Mouse (Mus musculus): ENCODE results near the gene Prkce. TPM values are rescaled to one million over a fixed set of nuclear protein-coding genes. Genes with fewer than 3 reads are reported as not detected.

Gene Prkce
- polyA plus RNA-seq, 1 experiment = not detected

GRCm38 (mm10) chr17:86514974-86515620 lies 347.5 kb downstream of the Prkce start:
- WGBS = 76% methylated on average over 13 of the region's 13 CpGs
- no peak overlapping the region for H3K4me3 ChIP-seq (ENCODE audit: insufficient read depth, low read depth, low read length)
- TF ChIP-seq POLR2A (IDR thresholded peaks at IDR 0.05; ENCODE audit: insufficient read depth, low read depth, low read length) = no peak
- TF ChIP-seq CTCF (IDR thresholded peaks at IDR 0.05; ENCODE audit: insufficient read depth, low read depth, low read length) = no peak
- H3K4me1 ChIP-seq (ENCODE audit: control insufficient read depth, insufficient read depth, low read length) = 0 out of 2 replicates have a peak, but pooled peaks cover 4% of the 10 kb centered on the region
- H3K27ac ChIP-seq (ENCODE audit: insufficient read depth, low read depth, low read length) = no peak overlapping the region

GRCm38 (mm10) chr17:86516630-86517029 lies 349.0 kb downstream of the Prkce start:
- H3K4me3 ChIP-seq (ENCODE audit: insufficient read depth, low read depth, low read length) = no peak overlapping the region
- no peak for TF ChIP-seq POLR2A (IDR thresholded peaks at IDR 0.05; ENCODE audit: insufficient read depth, low read depth, low read length)
- TF ChIP-seq CTCF (IDR thresholded peaks at IDR 0.05; ENCODE audit: insufficient read depth, low read depth, low read length) = no peak
- 75% methylated on average over 5 of the region's 5 CpGs for WGBS
- peaks cover 6% of the 10 kb centered on the region; the same call in 1 of the 2 replicates for H3K4me1 ChIP-seq (ENCODE audit: control insufficient read depth, insufficient read depth, low read length)
- no peak overlapping the region for H3K27ac ChIP-seq (ENCODE audit: insufficient read depth, low read depth, low read length)

DNA sequence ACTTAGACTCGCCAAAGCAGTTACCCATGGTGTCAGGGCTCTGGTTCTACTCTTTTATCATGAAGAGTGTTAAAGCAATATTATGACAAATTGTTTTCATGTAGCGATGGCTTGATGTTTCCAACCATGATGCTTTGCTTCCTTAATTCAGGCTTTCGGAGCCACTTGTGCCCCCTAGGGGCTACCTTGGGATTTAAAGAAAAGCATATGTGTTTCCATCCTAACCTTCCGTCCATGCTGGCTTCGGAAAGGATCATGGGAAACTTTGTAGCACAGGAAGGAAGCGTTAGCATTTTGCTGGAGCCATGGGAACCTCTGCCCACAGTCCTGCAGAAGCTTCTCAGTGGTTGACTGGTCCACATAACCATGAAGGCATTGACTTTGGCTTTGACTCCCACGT lies 351.0 kb downstream of the Prkce start:
- TF ChIP-seq CTCF (IDR thresholded peaks at IDR 0.05; ENCODE audit: insufficient read depth, low read depth, low read length) (no peak), POLR2A (IDR thresholded peaks at IDR 0.05; ENCODE audit: insufficient read depth, low read depth, low read length) (no peak)
- Histone ChIP-seq H3K27ac (ENCODE audit: insufficient read depth, low read depth, low read length) (no peak overlapping the region), H3K4me3 (ENCODE audit: insufficient read depth, low read depth, low read length) (no peak overlapping the region), H3K4me1 (ENCODE audit: control insufficient read depth, insufficient read depth, low read length) (peaks cover 5% of the 10 kb centered on the region; the same call in 1 of the 2 replicates)
- 94% methylated on average over 7 of the region's 7 CpGs for WGBS

DNA sequence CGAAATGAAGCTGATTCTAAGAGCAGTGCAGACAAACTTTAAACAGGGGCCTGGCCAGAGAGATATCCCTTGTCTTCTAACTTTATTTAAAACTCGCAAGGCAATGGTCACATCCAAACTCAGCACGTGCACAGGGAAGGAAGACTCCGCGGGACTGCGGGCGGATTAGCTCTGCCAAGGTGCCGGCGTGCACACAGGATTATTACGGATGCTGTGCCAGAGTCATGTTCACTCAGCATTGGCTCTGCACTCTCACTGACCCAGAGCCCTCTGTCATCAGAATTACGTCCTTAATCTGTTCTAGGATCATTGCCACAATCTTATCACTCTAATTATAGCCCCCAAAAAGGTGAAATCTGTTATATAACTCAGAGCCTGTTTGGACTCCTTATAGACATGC lies 353.7 kb downstream of the Prkce start:
- Histone ChIP-seq H3K4me1 (ENCODE audit: control insufficient read depth, insufficient read depth, low read length) (peaks cover 5% of the 10 kb centered on the region; the same call in 1 of the 2 replicates), H3K4me3 (ENCODE audit: insufficient read depth, low read depth, low read length) (no peak overlapping the region), H3K27ac (ENCODE audit: insufficient read depth, low read depth, low read length) (no peak overlapping the region)
- TF ChIP-seq POLR2A (IDR thresholded peaks at IDR 0.05; ENCODE audit: insufficient read depth, low read depth, low read length) = no peak
- no peak for TF ChIP-seq CTCF (IDR thresholded peaks at IDR 0.05; ENCODE audit: insufficient read depth, low read depth, low read length)
- WGBS = 81% methylated on average over 11 of the region's 11 CpGs

GRCm38 (mm10) chr17:86522649-86523048 lies 355.1 kb downstream of the Prkce start:
- Histone ChIP-seq H3K4me1 (ENCODE audit: control insufficient read depth, insufficient read depth, low read length) (peaks cover 10% of the 10 kb centered on the region; the same call in 1 of the 2 replicates), H3K4me3 (ENCODE audit: insufficient read depth, low read depth, low read length) (no peak overlapping the region), H3K27ac (ENCODE audit: insufficient read depth, low read depth, low read length) (no peak overlapping the region)
- WGBS = 86% methylated on average over 5 of the region's 5 CpGs
- TF ChIP-seq CTCF (IDR thresholded peaks at IDR 0.05; ENCODE audit: insufficient read depth, low read depth, low read length) = no peak
- TF ChIP-seq POLR2A (IDR thresholded peaks at IDR 0.05; ENCODE audit: insufficient read depth, low read depth, low read length) = no peak

DNA sequence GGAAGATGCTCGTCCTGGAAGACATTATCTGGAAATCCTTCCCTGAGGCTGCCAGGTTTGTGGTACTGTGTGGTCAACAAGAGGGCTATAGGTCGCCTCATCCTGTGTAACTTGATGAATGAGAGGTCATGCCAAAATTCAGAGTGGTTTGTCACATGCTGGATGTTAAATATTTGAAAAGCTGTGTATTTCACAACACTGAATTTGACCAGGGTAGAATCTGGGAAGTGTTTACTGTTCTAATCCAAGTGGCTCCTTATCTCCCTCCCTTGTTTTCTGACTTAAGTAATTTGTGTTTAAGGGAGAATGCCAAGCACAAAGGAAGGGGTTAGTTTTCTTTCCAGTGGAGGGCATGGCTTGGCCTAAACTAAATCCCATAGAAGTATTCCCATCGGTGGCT lies 355.8 kb downstream of the Prkce start:
- Histone ChIP-seq H3K27ac (ENCODE audit: insufficient read depth, low read depth, low read length) (no peak overlapping the region), H3K4me3 (ENCODE audit: insufficient read depth, low read depth, low read length) (no peak overlapping the region), H3K4me1 (ENCODE audit: control insufficient read depth, insufficient read depth, low read length) (peaks cover 12% of the 10 kb centered on the region)
- TF ChIP-seq POLR2A (IDR thresholded peaks at IDR 0.05; ENCODE audit: insufficient read depth, low read depth, low read length) (no peak), CTCF (IDR thresholded peaks at IDR 0.05; ENCODE audit: insufficient read depth, low read depth, low read length) (no peak)
- 83% methylated on average over 3 of the region's 3 CpGs for WGBS

GRCm38 (mm10) chr17:86523843-86524242 lies 356.3 kb downstream of the Prkce start:
- WGBS = 96% methylated on average over 10 of the region's 10 CpGs
- Histone ChIP-seq H3K4me3 (ENCODE audit: insufficient read depth, low read depth, low read length) (no peak overlapping the region), H3K27ac (ENCODE audit: insufficient read depth, low read depth, low read length) (no peak overlapping the region), H3K4me1 (ENCODE audit: control insufficient read depth, insufficient read depth, low read length) (peaks cover 17% of the 10 kb centered on the region)
- TF ChIP-seq CTCF (IDR thresholded peaks at IDR 0.05; ENCODE audit: insufficient read depth, low read depth, low read length) (no peak), POLR2A (IDR thresholded peaks at IDR 0.05; ENCODE audit: insufficient read depth, low read depth, low read length) (no peak)

GRCm38 (mm10) chr17:86525075-86525474 lies 357.5 kb downstream of the Prkce start:
- Histone ChIP-seq H3K4me1 (ENCODE audit: control insufficient read depth, insufficient read depth, low read length) (peaks cover 20% of the 10 kb centered on the region), H3K27ac (ENCODE audit: insufficient read depth, low read depth, low read length) (no peak overlapping the region), H3K4me3 (ENCODE audit: insufficient read depth, low read depth, low read length) (no peak overlapping the region)
- TF ChIP-seq POLR2A (IDR thresholded peaks at IDR 0.05; ENCODE audit: insufficient read depth, low read depth, low read length) (no peak), CTCF (IDR thresholded peaks at IDR 0.05; ENCODE audit: insufficient read depth, low read depth, low read length) (no peak)
- WGBS = 92% methylated on average over 2 of the region's 2 CpGs

- H3K27ac ChIP-seq (ENCODE audit: insufficient read depth, low read depth, low read length) = no peak overlapping the region
- H3K4me1 ChIP-seq (ENCODE audit: control insufficient read depth, insufficient read depth, low read length) = peaks cover 25% of the 10 kb centered on the region
- TF ChIP-seq POLR2A (IDR thresholded peaks at IDR 0.05; ENCODE audit: insufficient read depth, low read depth, low read length) (no peak), CTCF (IDR thresholded peaks at IDR 0.05; ENCODE audit: insufficient read depth, low read depth, low read length) (no peak)
- 87% methylated on average over 7 of the region's 7 CpGs for WGBS
- no peak overlapping the region for H3K4me3 ChIP-seq (ENCODE audit: insufficient read depth, low read depth, low read length)
Measured at GRCm38 (mm10) chr17:86526016-86526415, 358.4 kb downstream of the Prkce start.
